Mouse (Mus musculus) heart, adult 8-10 months (tissue): Measurements from ENCODE around the gene Tjp3. TPM values are rescaled to one million over a fixed set of nuclear protein-coding genes. Genes with fewer than 3 reads are reported as not detected.

Experiments used
- DNase-seq: peaks from one replicate; pipeline ENCODE4 v3.0.0; 2022; ENCODE audit warnings: low spot score
- total RNA-seq, 4 experiments: library from RNA; stranded (reverse); gene quantifications; 2 replicates each; pipeline ENCODE4 v1.2.4; 2022

The Tjp3 gene
- total RNA-seq, 4 experiments from 2014 or later = 0.22 TPM; not detected in 3

- no peak for DNase-seq
These were observed 22.6 kb downstream of the Tjp3 start for GRCm38 (mm10) chr10:81268643-81269412.

DNA sequence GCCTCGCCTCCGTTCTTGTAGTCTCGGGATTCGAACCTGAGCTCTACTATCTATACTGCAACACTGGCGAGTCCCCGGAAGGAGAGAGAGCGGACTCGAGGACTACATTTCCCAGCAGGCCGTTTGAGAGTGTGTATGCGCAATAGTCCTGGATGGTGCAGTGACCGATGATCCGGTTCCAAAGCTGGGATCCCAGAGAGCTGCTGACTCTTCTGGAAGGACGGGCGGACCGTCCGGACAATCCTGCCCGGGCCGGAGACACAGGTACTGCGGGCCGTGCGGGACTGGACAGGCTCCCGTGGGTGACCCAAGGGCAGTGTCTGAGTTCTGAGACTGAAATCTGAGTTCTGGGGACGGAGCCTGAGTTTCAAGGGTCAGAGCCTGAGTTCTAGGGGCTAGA lies 23.3 kb downstream of the Tjp3 start:
- peak; percentile 90 for DNase-seq

- DNase-seq = peak; percentile 97
These were observed 24.9 kb downstream of the Tjp3 start, which contains the start of the genes Mrpl54 and Apba3 for GRCm38 (mm10) chr10:81266211-81267105. TSS of gene Mrpl54 (minus strand) at chr10:81266934. TSS of gene Apba3 (plus strand) at chr10:81266960.

- no peak for DNase-seq
These were observed 25.8 kb downstream of the Tjp3 start for GRCm38 (mm10) chr10:81265540-81265939.

- no peak for DNase-seq
These were observed 30.4 kb downstream of the Tjp3 start for GRCm38 (mm10) chr10:81261025-81261424.

GRCm38 (mm10) chr10:81259225-81259884 lies 32.0 kb downstream of the Tjp3 start:
- no peak for DNase-seq

DNA sequence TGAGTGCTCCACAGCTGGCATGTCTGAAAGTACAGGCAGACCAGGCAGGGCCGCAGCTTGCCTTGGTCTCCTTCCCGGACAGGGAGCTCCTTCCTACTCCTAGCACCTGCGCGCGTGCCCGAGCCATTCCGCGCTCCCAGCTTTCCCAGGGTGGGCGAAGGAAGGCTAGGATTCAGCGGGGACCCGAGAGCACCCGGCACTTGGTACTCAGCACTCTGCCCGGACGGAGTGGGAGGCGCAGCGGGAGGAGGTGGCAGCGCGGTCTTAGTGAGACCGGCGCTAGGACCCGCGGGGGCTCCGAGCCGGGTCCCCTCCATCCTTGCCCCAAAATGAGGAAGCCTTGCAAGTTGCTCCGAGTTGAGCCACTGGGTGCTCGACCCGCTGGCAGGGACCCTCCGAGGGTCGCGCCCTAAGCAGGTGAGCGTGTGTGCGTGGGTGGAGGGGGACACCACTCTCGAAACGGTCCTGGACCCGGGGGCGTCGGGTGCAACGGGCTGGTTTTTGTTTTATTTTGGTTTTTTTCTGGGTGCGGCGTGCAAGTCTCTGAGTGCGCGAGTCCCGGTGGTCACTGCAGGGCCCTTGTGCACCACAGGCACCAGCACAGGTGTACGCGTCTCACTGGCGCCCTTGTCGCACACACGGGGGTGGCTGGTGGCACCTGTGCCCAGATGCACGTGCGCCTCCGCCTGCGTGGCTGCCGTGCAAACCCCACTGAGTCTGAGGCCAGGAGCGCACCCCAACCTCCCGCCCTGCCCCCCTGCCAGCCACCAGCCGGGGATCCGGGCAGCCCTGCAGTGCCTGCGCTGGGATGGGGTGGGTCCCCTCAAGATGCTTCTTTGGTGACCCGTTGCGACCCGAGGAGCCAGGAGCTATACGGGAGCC lies 34.0 kb downstream of the Tjp3 start:
- DNase-seq = no peak

GRCm38 (mm10) chr10:81254886-81255285 lies 36.5 kb downstream of the Tjp3 start:
- DNase-seq = no peak

- DNase-seq = no peak
These were observed 38.7 kb downstream of the Tjp3 start, which contains the start of gene Matk for GRCm38 (mm10) chr10:81252424-81253419. TSS of gene Matk (plus strand) at chr10:81252935.

DNA sequence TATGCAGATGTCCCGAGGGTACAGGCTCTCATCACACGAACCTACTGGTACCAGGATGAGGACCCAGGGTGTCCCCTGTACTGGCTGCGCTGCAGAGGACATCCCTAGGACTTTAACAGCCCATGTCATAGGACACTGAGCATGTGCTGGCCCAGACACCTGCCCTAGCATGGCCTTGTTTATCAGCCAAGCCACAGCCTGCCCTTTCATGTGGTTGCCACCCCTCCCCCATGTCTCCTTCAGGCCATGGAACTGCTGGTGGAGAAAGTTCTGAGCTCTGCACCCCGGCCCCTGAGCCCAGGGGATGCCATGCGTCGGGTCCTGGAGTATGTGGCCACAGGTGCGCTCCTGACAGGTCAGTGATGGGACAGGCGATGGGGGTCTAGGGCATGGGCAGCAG lies 41.9 kb downstream of the Tjp3 start:
- DNase-seq = no peak

GRCm38 (mm10) chr10:81247804-81248203 lies 43.6 kb downstream of the Tjp3 start:
- DNase-seq = no peak

DNA sequence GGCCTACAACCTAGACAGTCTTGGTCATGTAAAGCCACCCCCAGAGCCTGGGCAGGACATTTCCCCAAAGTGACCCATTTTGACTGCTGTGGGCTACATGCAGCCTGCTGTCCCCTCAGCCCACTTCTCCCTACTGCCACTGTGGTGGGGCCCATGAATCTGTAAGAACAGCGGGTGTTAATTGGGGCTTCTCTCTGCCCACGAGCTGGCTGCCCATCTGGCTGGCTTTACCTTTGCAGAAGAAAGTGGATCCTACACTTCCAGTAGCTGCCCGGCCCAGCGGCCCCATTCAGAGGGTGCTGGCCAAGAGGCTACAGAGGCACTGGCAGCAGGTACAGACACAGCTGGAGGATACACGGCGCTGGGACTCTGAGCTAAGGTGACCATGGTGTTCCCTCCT lies 46.2 kb downstream of the Tjp3 start:
- no peak for DNase-seq

GRCm38 (mm10) chr10:81244595-81244994 lies 46.8 kb downstream of the Tjp3 start:
- peak; percentile 58 for DNase-seq

DNA sequence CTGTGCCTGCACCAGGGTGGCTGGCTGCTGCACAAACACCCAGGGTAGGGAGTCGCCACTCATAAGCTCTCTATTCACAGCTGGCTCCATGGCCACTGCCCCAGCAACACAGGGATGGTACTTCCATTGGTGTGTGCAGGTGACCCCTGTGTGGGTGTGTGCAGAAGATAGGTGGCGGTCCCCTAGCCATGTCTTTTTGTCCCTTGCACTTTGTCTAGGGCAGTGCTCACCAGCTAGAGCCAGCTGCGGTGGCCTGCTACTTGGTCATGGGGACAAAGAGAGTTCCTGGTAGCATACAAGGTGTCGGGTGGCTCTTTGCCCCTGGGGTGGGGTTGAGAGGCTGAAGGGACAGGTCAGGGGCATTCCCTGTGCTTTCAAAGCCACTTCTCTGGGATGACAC lies 47.2 kb downstream of the Tjp3 start:
- no peak for DNase-seq

DNA sequence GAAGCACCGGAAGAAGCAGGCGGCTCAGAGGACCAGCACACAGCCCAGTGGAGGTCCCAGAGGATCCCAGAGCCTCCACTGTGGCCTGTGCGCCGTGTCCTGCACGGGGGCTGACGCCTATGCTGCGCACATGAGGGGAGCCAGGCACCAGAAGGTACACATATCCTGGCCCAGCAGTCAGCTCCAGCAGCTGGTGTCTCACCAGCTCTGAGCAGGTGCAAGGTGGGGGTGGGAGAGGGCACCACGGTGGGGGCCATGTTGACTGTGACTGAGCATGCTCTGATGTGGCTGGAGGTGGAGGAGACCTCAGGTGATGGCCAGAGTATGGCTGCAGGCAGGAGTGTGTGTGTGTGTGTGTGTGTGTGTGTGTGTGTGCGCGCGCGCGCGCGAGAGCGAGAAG lies 49.4 kb downstream of the Tjp3 start:
- DNase-seq = no peak

GRCm38 (mm10) chr10:81240876-81241275 lies 50.5 kb downstream of the Tjp3 start:
- no peak for DNase-seq

DNA sequence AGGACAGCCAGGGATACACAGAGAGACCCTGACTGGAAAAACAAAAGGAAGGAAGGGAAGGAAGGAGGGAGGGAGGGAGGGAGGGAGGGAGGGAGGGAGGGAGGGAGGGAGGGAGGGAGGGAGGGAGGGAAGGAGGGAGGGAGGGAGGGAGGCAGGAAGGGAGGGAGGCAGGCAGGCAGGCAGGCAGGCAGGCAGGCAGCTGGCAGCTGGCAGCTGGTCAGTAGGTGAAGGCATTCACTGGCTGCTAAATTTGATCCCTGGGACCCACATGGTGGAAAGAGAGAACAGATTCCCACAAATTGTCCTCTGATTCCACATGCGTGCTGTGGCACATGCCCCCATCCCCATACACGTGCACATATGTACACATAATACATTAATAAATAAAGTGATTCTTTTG lies 52.8 kb downstream of the Tjp3 start:
- DNase-seq = no peak

DNA sequence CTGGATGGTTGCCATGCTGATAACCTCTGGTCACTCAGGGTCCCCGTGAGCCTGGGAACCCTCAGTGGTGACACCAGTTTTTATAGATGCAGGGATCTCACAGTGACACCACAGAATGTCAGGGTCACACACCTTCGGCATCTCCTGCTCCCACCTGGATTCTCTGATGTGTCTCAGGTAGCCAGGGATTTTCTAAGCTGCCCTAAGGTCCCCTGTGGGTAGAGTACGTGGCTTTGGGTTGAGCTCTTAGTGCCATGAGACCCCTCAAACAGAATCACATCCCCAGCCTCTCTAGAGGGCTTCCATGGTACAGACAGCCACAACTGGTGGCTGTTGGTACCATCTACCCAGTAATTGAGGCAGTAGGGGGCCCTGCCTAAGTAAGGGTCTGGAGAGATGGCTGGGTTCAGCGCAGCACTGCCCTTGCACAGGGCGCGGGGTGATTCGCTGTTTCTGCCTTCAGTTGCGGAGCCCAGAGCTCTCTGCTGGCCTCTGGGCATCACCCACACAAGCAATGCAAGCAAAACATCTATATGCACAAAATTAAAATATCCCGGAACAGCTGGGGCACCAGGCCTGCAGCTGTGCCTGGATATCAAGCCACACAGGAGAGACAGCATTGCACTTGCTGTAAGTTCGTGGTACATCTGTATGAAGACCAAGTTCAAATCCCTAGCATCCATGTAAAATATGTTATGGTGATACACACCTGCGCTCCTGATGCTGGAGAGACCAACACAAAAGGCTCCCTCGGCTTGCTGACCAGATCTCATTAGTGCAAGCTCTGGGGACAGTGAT lies 54.7 kb downstream of the Tjp3 start:
- no peak for DNase-seq

DNA sequence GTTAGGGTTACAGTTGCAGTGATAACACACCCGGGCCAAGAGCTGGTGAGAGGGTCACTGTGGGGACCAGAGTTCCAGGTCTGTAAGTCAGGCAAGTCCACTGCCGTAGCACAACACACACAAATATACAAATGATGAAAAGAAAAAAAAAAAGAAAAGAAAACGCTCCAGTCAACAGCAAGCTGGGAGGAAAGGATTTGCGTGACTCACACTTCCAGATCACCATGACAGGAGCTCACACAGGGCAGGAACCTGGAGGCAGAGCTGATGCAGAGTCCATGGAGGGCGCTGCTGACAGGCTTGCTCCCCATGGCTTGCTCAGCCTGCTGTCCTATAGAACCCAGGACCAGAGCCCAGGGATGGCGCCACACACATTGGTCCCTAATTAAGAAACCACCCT lies 57.2 kb downstream of the Tjp3 start:
- no peak for DNase-seq
